Mouse (Mus musculus) spleen, adult 2 months (tissue): ENCODE data around the gene Phf1. TPM values are rescaled to one million over a fixed set of nuclear protein-coding genes. Genes with fewer than 3 reads are reported as not detected.

ENCODE experiments used
- DNase-seq, 2 experiments: peaks; one replicate each; pipeline versions ENCODE4 v3.0.0 to v3.0.0-alpha.2; 2012 to 2021; ENCODE audit warnings: low spot score in 2 of 2, low read depth in 1 of 2
- H3K27ac ChIP-seq: fragments of 200-500 bp; 2 replicates; pipeline ENCODE4 v1.5.1; 2012; ENCODE audit warnings: low read length, inconsistent platforms; ENCODE audit not compliant: insufficient read depth
- H3K27me3 ChIP-seq: fragments of 200-500 bp; 2 replicates; pipeline ENCODE4 v1.6.1; 2012; ENCODE audit warnings: mild to moderate bottlenecking, moderate library complexity, low read length, inconsistent platforms; ENCODE audit not compliant: control insufficient read depth, insufficient read depth
- H3K36me3 ChIP-seq: fragments of 200-500 bp; 2 replicates; pipeline ENCODE4 v1.6.1; 2012; ENCODE audit warnings: mild to moderate bottlenecking, low read length, inconsistent platforms; ENCODE audit not compliant: control insufficient read depth, insufficient read depth
- H3K4me1 ChIP-seq: fragments of 200-500 bp; 2 replicates; pipeline ENCODE4 v1.6.1; 2011; ENCODE audit warnings: inconsistent platforms; ENCODE audit not compliant: control insufficient read depth, insufficient read depth, insufficient read length
- H3K4me3 ChIP-seq: fragments of 200-500 bp; 2 replicates; pipeline ENCODE4 v1.5.1; 2011; ENCODE audit warnings: mild to moderate bottlenecking, inconsistent platforms; ENCODE audit not compliant: insufficient read depth, insufficient read length; ENCODE audit errors: extremely low read depth
- CTCF ChIP-seq: fragments of 200-500 bp; IDR thresholded peaks from 2 replicates; pipeline ENCODE4 v1.5.1; 2011; ENCODE audit warnings: mild to moderate bottlenecking, inconsistent platforms; ENCODE audit not compliant: insufficient read depth, insufficient read length, insufficient replicate concordance; ENCODE audit errors: extremely low read depth
- POLR2A ChIP-seq: fragments of 200-500 bp; IDR thresholded peaks from 2 replicates; pipeline ENCODE4 v1.6.1; 2011; ENCODE audit warnings: low read depth, low read length, inconsistent platforms
- WGBS: fragments of 180-500 bp; shearing (Covaris S2); methylation state at CpG from one replicate; pipeline ENCODE4 v1.1.7; 2018; 5-methylcytosine and 5-hydroxymethylcytosine counted together
- polyA plus RNA-seq: library from polyadenylated mRNA; depleted of rRNA; stranded (reverse); fragments of >200 nt; gene quantifications from 2 replicates; pipeline ENCODE4 v1.2.3, GENCODE M21; 2012

Phf1 gene
- polyA plus RNA-seq, 1 experiment: 103 TPM

- no peak for DNase-seq
- H3K27ac ChIP-seq: no peak overlapping the region
- TF ChIP-seq CTCF: no peak
- no peak for TF ChIP-seq POLR2A
- no peaks in the 10 kb centered on the region for H3K36me3 ChIP-seq
- no peak overlapping the region for H3K4me3 ChIP-seq
- no peaks in the 10 kb centered on the region for H3K4me1 ChIP-seq
- no peaks in the 10 kb centered on the region for H3K27me3 ChIP-seq
- WGBS: 98% methylated on average over 4 of the region's 4 CpGs
Measured at GRCm38 (mm10) chr17:26959815-26960214, 27.0 kb downstream of the Phf1 start.

- no peak for TF ChIP-seq POLR2A
- no peak for TF ChIP-seq CTCF
- WGBS: 79% methylated on average over 21 of the region's 21 CpGs
- Histone ChIP-seq H3K27me3 (no peaks in the 10 kb centered on the region), H3K4me1 (no peaks in the 10 kb centered on the region), H3K4me3 (no peak overlapping the region), H3K36me3 (no peaks in the 10 kb centered on the region), H3K27ac (no peak overlapping the region)
- DNase-seq: no peak
Measured at GRCm38 (mm10) chr17:26961572-26962240, 28.9 kb downstream of the Phf1 start.

- H3K4me3 ChIP-seq: no peak overlapping the region
- 99% methylated on average over 11 of the region's 11 CpGs for WGBS
Measured at GRCm38 (mm10) chr17:26966993-26967392, 34.1 kb downstream of the Phf1 start.

GRCm38 (mm10) chr17:26967477-26967876 lies 34.6 kb downstream of the Phf1 start:
- no peak overlapping the region for H3K4me3 ChIP-seq
- H3K27ac ChIP-seq: no peak overlapping the region
- WGBS: 91% methylated on average over 6 of the region's 6 CpGs
- DNase-seq: no peak
- no peaks in the 10 kb centered on the region for H3K36me3 ChIP-seq
- no peaks in the 10 kb centered on the region; the same call in 1 of the 2 replicates for H3K4me1 ChIP-seq
- no peaks in the 10 kb centered on the region for H3K27me3 ChIP-seq
- TF ChIP-seq POLR2A: no peak
- no peak for TF ChIP-seq CTCF

More at GRCm38 (mm10) chr17:26966993-26967392, 34.1 kb downstream of the Phf1 start:
- Histone ChIP-seq H3K27ac (no peak overlapping the region), H3K36me3 (no peaks in the 10 kb centered on the region), H3K4me1 (no peaks in the 10 kb centered on the region), H3K27me3 (no peaks in the 10 kb centered on the region)
- DNase-seq: no peak
- TF ChIP-seq CTCF: no peak
- TF ChIP-seq POLR2A: no peak

GRCm38 (mm10) chr17:26968200-26968611 lies 35.4 kb downstream of the Phf1 start:
- no peak for DNase-seq
- no peaks in the 10 kb centered on the region for H3K27me3 ChIP-seq
- H3K27ac ChIP-seq: no peak overlapping the region
- H3K36me3 ChIP-seq: no peaks in the 10 kb centered on the region
- H3K4me3 ChIP-seq: no peak overlapping the region
- TF ChIP-seq POLR2A: no peak
- TF ChIP-seq CTCF: no peak
- 85% methylated on average over 6 of the region's 6 CpGs for WGBS
- H3K4me1 ChIP-seq: no peaks in the 10 kb centered on the region; the same call in 1 of the 2 replicates

- no peak for TF ChIP-seq POLR2A
- H3K4me1 ChIP-seq: peaks cover 7% of the 10 kb centered on the region; the same call in 1 of the 2 replicates
- WGBS: 88% methylated on average over 6 of the region's 6 CpGs
- DNase-seq: no peak
- no peaks in the 10 kb centered on the region for H3K36me3 ChIP-seq
- no peak overlapping the region for H3K4me3 ChIP-seq
- H3K27me3 ChIP-seq: no peaks in the 10 kb centered on the region
- no peak overlapping the region for H3K27ac ChIP-seq
Measured at GRCm38 (mm10) chr17:26969257-26969656, 36.4 kb downstream of the Phf1 start.

GRCm38 (mm10) chr17:26970221-26970620 lies 37.4 kb downstream of the Phf1 start:
- WGBS: 57% methylated on average over 12 of the region's 12 CpGs
- H3K36me3 ChIP-seq: peaks cover 6% of the 10 kb centered on the region
- no peak overlapping the region for H3K4me3 ChIP-seq
- TF ChIP-seq POLR2A (no peak), CTCF (no peak)
- H3K27me3 ChIP-seq: no peaks in the 10 kb centered on the region
- DNase-seq: no peak
- no peak overlapping the region for H3K27ac ChIP-seq
- H3K4me1 ChIP-seq: peaks cover 11% of the 10 kb centered on the region; the same call in 1 of the 2 replicates
